ENCODE assay signal across 1 mouse cellular context in the genomic region with DNA sequence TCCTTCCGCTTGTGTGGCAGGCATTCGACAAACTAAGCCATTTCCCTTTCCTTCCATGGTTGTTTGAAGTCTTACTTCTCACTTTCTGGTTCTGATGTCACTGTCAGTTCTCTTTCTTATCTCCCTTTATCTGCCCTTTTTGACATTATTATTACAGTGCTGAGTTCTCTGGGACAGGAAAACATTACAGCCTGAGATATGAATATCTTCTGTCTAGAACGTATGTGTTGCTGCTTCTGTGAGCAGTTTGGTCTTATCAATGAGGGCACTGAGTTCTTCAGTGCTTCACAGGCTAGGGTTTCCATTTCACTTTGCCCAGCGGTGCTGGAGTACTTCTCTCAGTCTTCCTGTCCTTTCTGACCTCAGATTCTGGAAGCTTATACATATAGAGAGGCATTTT.
A peak's percentile ranks its signal among the peaks of the same experiment; 100 is the strongest.
TF ChIP-seq lines count a peak whose summit lies in the region.

No protein-coding gene starts in this region.

TF ChIP-seq in MEL, 35 proteins besides CTCF, POLR2A, EP300 and RAD21 (continued from another document):
- TF ChIP-seq GABPA (IDR thresholded peaks at IDR 0.05; ENCODE audit: low read depth, low read length) (no peak), TCF12 (IDR thresholded peaks at IDR 0.05; ENCODE audit: low read depth, low read length) (peak; percentile 85), ZNF384 (IDR thresholded peaks at IDR 0.05; ENCODE audit: low read depth, low read length) (no peak), RCOR1 (IDR thresholded peaks at IDR 0.05; ENCODE audit: low read depth, low read length) (peak; percentile 64; the same call in 1 of the 2 replicates), POLR2AphosphoS5 (IDR thresholded peaks at IDR 0.05; ENCODE audit: borderline replicate concordance, low read depth, low read length) (no peak), NELFE (IDR thresholded peaks at IDR 0.05; ENCODE audit: low read depth, low read length) (no peak), USF1 (IDR thresholded peaks at IDR 0.05; ENCODE audit: low read depth, low read length) (no peak), ETS1 (IDR thresholded peaks at IDR 0.05; ENCODE audit: low read depth, low read length) (peak; percentile 88), TAL1 (IDR thresholded peaks at IDR 0.05; ENCODE audit: low read length) (peak; percentile 36; the same call in 1 of the 2 replicates), ZC3H11A (IDR thresholded peaks at IDR 0.05; ENCODE audit: low read depth, low read length) (no peak), JUND (IDR thresholded peaks at IDR 0.05; ENCODE audit: low read depth, low read length) (no peak)
